Mouse (Mus musculus) heart, embryonic 12.5 days (tissue): ENCODE measurements around the gene Madcam1. TPM values are rescaled to one million over a fixed set of nuclear protein-coding genes. Genes with fewer than 3 reads are reported as not detected.
"Not testable (repeated sequence)": the region's sequence is repeated elsewhere in the genome, so short reads cannot be mapped to it uniquely, and the experiment has no call there.

Experiments
- ATAC-seq: fragments of 200-750 bp; cut with Nextera tagmentation; 2 replicates; pipeline ENCODE4 v1.8.0; 2017; ENCODE audit warnings: moderate TSS enrichment, moderate library complexity; ENCODE audit not compliant: insufficient number of reproducible peaks, low FRiP score
- H3K27ac ChIP-seq: fragments of 300-500 bp; sonication (generic); 2 replicates; pipeline ENCODE4 v1.5.1; 2016; ENCODE audit warnings: mild to moderate bottlenecking, moderate library complexity; ENCODE audit not compliant: poor library complexity, severe bottlenecking
- H3K27me3 ChIP-seq: fragments of 300-500 bp; sonication (generic); replicated peaks from 2 replicates; pipeline ENCODE4 v1.6.1; 2016; ENCODE audit warnings: mild to moderate bottlenecking, moderate library complexity
- H3K36me3 ChIP-seq: fragments of 300-500 bp; sonication (generic); 2 replicates; pipeline ENCODE4 v1.6.1; 2016; ENCODE audit warnings: mild to moderate bottlenecking, moderate library complexity
- H3K4me1 ChIP-seq: fragments of 300-500 bp; sonication (generic); replicated peaks from 2 replicates; pipeline ENCODE4 v1.6.1; 2016; ENCODE audit warnings: mild to moderate bottlenecking
- H3K4me2 ChIP-seq: fragments of 300-500 bp; sonication (generic); 2 replicates; pipeline ENCODE4 v1.6.1; 2016; ENCODE audit warnings: mild to moderate bottlenecking, moderate library complexity
- H3K4me3 ChIP-seq: fragments of 300-500 bp; sonication (generic); 2 replicates; pipeline ENCODE4 v1.5.1; 2016; ENCODE audit warnings: mild to moderate bottlenecking
- H3K9ac ChIP-seq: fragments of 300-500 bp; sonication (generic); 2 replicates; pipeline ENCODE4 v1.6.1; 2016; ENCODE audit warnings: mild to moderate bottlenecking, moderate library complexity
- H3K9me3 ChIP-seq: fragments of 300-500 bp; sonication (generic); replicated peaks from 2 replicates; pipeline ENCODE4 v1.6.1; 2016; ENCODE audit warnings: mild to moderate bottlenecking, moderate library complexity
- WGBS: fragments of 180-500 bp; shearing (Covaris S2); methylation state at CpG from one replicate; pipeline ENCODE4 v1.1.7; 2016; 5-methylcytosine and 5-hydroxymethylcytosine counted together
- polyA plus RNA-seq: library from polyadenylated mRNA; unstranded; fragments of >200 nt; fragmentation: Nextera tagmentation; extraction: Ambion mirVana; gene quantifications from 2 replicates; pipeline ENCODE4 v1.2.1, GENCODE M21; 2016

The Madcam1 gene
- polyA plus RNA-seq, 1 experiment from 2014 or later = 0.23 TPM

GRCm38 (mm10) chr10:79693580-79694378 is 29.4 kb downstream of the Madcam1 start:
- Histone ChIP-seq H3K27ac (no peak overlapping the region), H3K9ac (no peak overlapping the region)
- no peak for ATAC-seq

GRCm38 (mm10) chr10:79694379-79694655 is 30.0 kb downstream of the Madcam1 start:
- Histone ChIP-seq H3K27ac (no peak overlapping the region), H3K9me3 (peaks cover 4% of the 10 kb centered on the region), H3K36me3 (peaks cover 4% of the 10 kb centered on the region), H3K9ac (0 out of 2 replicates have a peak overlapping the region, but pooled peaks have one; percentile 10), H3K4me2 (no peak overlapping the region), H3K4me1 (peaks cover 21% of the 10 kb centered on the region), H3K4me3 (no peak overlapping the region), H3K27me3 (no peaks in the 10 kb centered on the region)
- ATAC-seq = no peak
- WGBS = 81% methylated on average over 6 of the region's 6 CpGs

More at GRCm38 (mm10) chr10:79693580-79694378, 29.4 kb downstream of the Madcam1 start:
- peaks cover 4% of the 10 kb centered on the region for H3K9me3 ChIP-seq
- H3K27me3 ChIP-seq = no peaks in the 10 kb centered on the region
- H3K4me1 ChIP-seq = peaks cover 21% of the 10 kb centered on the region
- WGBS = 69% methylated on average over 12 of the region's 12 CpGs
- no peak overlapping the region for H3K4me2 ChIP-seq
- no peak overlapping the region for H3K4me3 ChIP-seq
- peaks cover 9% of the 10 kb centered on the region for H3K36me3 ChIP-seq

GRCm38 (mm10) chr10:79695231-79696128 is 31.1 kb downstream of the Madcam1 start:
- 57% methylated on average over 13 of the region's 13 CpGs for WGBS
- H3K4me2 ChIP-seq = peak overlapping the region; percentile 22; the same call in 1 of the 2 replicates
- no peak overlapping the region for H3K9ac ChIP-seq
- 0 out of 2 replicates have a peak, but pooled peaks have one; percentile 20 for ATAC-seq
- peak overlapping the region; percentile 79 for H3K27ac ChIP-seq
- peaks cover 22% of the 10 kb centered on the region for H3K4me1 ChIP-seq
- no peaks in the 10 kb centered on the region for H3K27me3 ChIP-seq
- H3K4me3 ChIP-seq = no peak overlapping the region
- 0 out of 2 replicates have a peak, but pooled peaks cover 3% of the 10 kb centered on the region for H3K36me3 ChIP-seq
- peaks cover 4% of the 10 kb centered on the region for H3K9me3 ChIP-seq

GRCm38 (mm10) chr10:79696129-79696651 is 31.8 kb downstream of the Madcam1 start:
- H3K4me1 ChIP-seq = peaks cover 29% of the 10 kb centered on the region
- H3K27me3 ChIP-seq = no peaks in the 10 kb centered on the region
- peaks cover 4% of the 10 kb centered on the region for H3K9me3 ChIP-seq
- WGBS = 31% methylated on average over 9 of the region's 9 CpGs
- peak overlapping the region; percentile 11; the same call in 1 of the 2 replicates for H3K9ac ChIP-seq
- ATAC-seq = no peak; the same call in 1 of the 2 replicates
- peak overlapping the region; percentile 79 for H3K27ac ChIP-seq
- H3K36me3 ChIP-seq = 0 out of 2 replicates have a peak, but pooled peaks cover 3% of the 10 kb centered on the region
- no peak overlapping the region for H3K4me3 ChIP-seq
- peak overlapping the region; percentile 22 for H3K4me2 ChIP-seq

- peaks cover 38% of the 10 kb centered on the region for H3K4me1 ChIP-seq
- no peaks in the 10 kb centered on the region for H3K9me3 ChIP-seq
- H3K4me3 ChIP-seq = no peak overlapping the region
- no peaks in the 10 kb centered on the region for H3K27me3 ChIP-seq
- no peaks in the 10 kb centered on the region for H3K36me3 ChIP-seq
- no peak overlapping the region for H3K27ac ChIP-seq
- no peak overlapping the region for H3K9ac ChIP-seq
- no peak overlapping the region for H3K4me2 ChIP-seq
- no peak for ATAC-seq
- WGBS = 76% methylated on average over 6 of the region's 6 CpGs
Observed at GRCm38 (mm10) chr10:79697916-79698315, 33.6 kb downstream of the Madcam1 start.

GRCm38 (mm10) chr10:79698459-79698858 is 34.1 kb downstream of the Madcam1 start:
- no peak overlapping the region for H3K9ac ChIP-seq
- H3K9me3 ChIP-seq = no peaks in the 10 kb centered on the region
- 91% methylated on average over 6 of the region's 6 CpGs for WGBS
- peaks cover 38% of the 10 kb centered on the region for H3K4me1 ChIP-seq
- no peak overlapping the region for H3K4me3 ChIP-seq
- H3K4me2 ChIP-seq = no peak overlapping the region
- no peak for ATAC-seq
- H3K27me3 ChIP-seq = no peaks in the 10 kb centered on the region
- H3K36me3 ChIP-seq = no peaks in the 10 kb centered on the region
- H3K27ac ChIP-seq = no peak overlapping the region

- Histone ChIP-seq H3K27me3 (no peaks in the 10 kb centered on the region), H3K9me3 (no peaks in the 10 kb centered on the region), H3K4me1 (peaks cover 36% of the 10 kb centered on the region), H3K9ac (no peak overlapping the region), H3K36me3 (no peaks in the 10 kb centered on the region), H3K4me3 (no peak overlapping the region), H3K27ac (peak overlapping the region; percentile 62), H3K4me2 (peak overlapping the region; percentile 34)
- 25% methylated on average over 7 of the region's 7 CpGs for WGBS
- ATAC-seq = no peak
Observed at GRCm38 (mm10) chr10:79700676-79701075, 36.3 kb downstream of the Madcam1 start.

- Histone ChIP-seq H3K9me3 (no peaks in the 10 kb centered on the region), H3K36me3 (peaks cover 5% of the 10 kb centered on the region; the same call in 1 of the 2 replicates), H3K4me2 (peak overlapping the region; percentile 10; the same call in 1 of the 2 replicates), H3K4me3 (no peak overlapping the region), H3K4me1 (peaks cover 36% of the 10 kb centered on the region), H3K9ac (peak overlapping the region; percentile 42; the same call in 1 of the 2 replicates), H3K27me3 (no peaks in the 10 kb centered on the region), H3K27ac (peak overlapping the region; percentile 62)
- no peak for ATAC-seq
- WGBS = 44% methylated on average over 10 of the region's 10 CpGs
Observed at GRCm38 (mm10) chr10:79701443-79702129, 37.2 kb downstream of the Madcam1 start.

GRCm38 (mm10) chr10:79702970-79703369 is 38.6 kb downstream of the Madcam1 start:
- not testable (repeated sequence) for H3K4me3 ChIP-seq, H3K27me3 ChIP-seq, H3K27ac ChIP-seq, H3K9ac ChIP-seq, H3K4me2 ChIP-seq, H3K9me3 ChIP-seq, ATAC-seq
- 88% methylated on average over 4 of the region's 4 CpGs for WGBS
- peaks cover 47% of the 10 kb centered on the region for H3K4me1 ChIP-seq
- peaks cover 15% of the 10 kb centered on the region for H3K36me3 ChIP-seq

GRCm38 (mm10) chr10:79703541-79703940 is 39.2 kb downstream of the Madcam1 start:
- Histone ChIP-seq H3K4me2 (peak overlapping the region; percentile 98), H3K27ac (peak overlapping the region; percentile 86; the same call in 1 of the 2 replicates), H3K4me1 (peaks cover 53% of the 10 kb centered on the region), H3K9me3 (no peaks in the 10 kb centered on the region), H3K27me3 (no peaks in the 10 kb centered on the region), H3K4me3 (peak overlapping the region; percentile 75), H3K9ac (peak overlapping the region; percentile 96; the same call in 1 of the 2 replicates), H3K36me3 (peaks cover 16% of the 10 kb centered on the region)
- ATAC-seq = no peak
- WGBS = 76% methylated on average over 10 of the region's 10 CpGs
